Mouse (Mus musculus) cerebellum, adult 2 months (tissue): Measurements from ENCODE around the gene Cyp2t4.

Experiments used
- CTCF ChIP-seq: fragments of 200-500 bp; IDR thresholded peaks from 2 replicates; pipeline ENCODE4 v1.5.1; 2011; ENCODE audit warnings: low read depth, mild to moderate bottlenecking, control low read depth, low read length, moderate library complexity, borderline replicate concordance; ENCODE audit not compliant: insufficient read depth
- POLR2A ChIP-seq: fragments of 200-500 bp; IDR thresholded peaks from 2 replicates; pipeline ENCODE4 v1.6.1; 2011; ENCODE audit warnings: low read length, control low read depth, borderline replicate concordance; ENCODE audit not compliant: insufficient read depth

DNA sequence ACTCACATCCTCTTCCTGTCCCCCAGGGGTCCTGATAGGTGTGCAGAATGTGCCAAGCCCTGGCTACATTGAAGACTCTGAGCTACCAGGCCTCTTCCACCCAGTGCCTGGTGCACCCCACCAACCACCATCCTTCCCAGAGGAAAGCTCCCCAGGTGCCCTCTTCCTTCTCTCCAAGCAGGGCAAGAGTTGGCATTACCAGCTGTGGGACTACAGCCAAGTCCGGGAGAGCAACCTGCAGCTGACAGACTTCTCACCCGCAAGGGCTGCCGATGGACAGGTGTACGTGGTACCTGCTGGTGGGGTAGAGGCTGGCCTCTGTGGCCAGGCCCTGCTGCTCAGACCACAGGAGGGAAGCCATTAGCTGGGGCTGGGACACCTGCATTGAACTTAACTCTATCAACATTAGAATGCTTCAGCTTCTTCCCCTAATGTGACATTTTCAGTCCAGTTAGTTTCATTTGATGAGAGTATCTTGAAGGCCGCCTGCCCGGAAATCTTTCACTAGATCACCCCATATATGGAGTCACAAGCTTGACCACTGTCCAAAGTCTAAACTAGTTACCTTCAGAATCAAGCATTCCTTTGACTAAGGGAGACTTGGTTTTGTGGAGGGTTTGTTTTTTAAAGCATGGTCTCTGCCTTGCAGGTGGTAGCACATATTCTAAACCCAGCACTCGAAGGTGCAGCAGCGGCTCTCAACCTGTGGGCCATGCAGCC, 50.4 kb downstream of the Cyp2t4 start:
- no peak for TF ChIP-seq CTCF
- no peak for TF ChIP-seq POLR2A
